Mouse (Mus musculus): ENCODE measurements around the gene Kpna1. TPM values are rescaled to one million over a fixed set of nuclear protein-coding genes. Genes with fewer than 3 reads are reported as not detected.

The Kpna1 gene
- total and polyA plus RNA-seq, 3 experiments = 22.1 to 63.9 (median 57.9) TPM

GRCm38 (mm10) chr16:36063315-36063714 is 84.8 kb downstream of the Kpna1 start:
- Histone ChIP-seq H3K36me3 (replicated peaks in 1 of 2; ENCODE audit: control insufficient read depth in 1 of 2, insufficient read depth in 1 of 2, low read length in 1 of 2) (peaks cover 0 to 68% of the 10 kb centered on the region in 2 experiments), H3K4me3 (replicated peaks in 1 of 3; ENCODE audit: low read depth in 2 of 3, low read length in 2 of 3, poor library complexity in 1 of 3) (no peak overlapping the region), H3K4me1 (ENCODE audit: control insufficient read depth in 1 of 2, insufficient read depth in 2 of 2) (peaks cover 2 to 13% of the 10 kb centered on the region in 2 experiments), H3K4me2 (ENCODE audit: insufficient read depth, low read depth, poor library complexity, severe bottlenecking) (no peak overlapping the region), H3K27me3 (replicated peaks) (no peaks in the 10 kb centered on the region), H3K27ac (ENCODE audit: insufficient read depth, low read depth) (no peak overlapping the region), H3K9me3 (replicated peaks; ENCODE audit: low read length) (no peaks in the 10 kb centered on the region), H3K79me2 (replicated peaks; ENCODE audit: control insufficient read depth, extremely low read depth, insufficient read depth, poor library complexity, severe bottlenecking) (peaks cover 2% of the 10 kb centered on the region; the same call in 1 of the 2 replicates), H3K9ac (ENCODE audit: insufficient read depth, low read depth) (no peak overlapping the region)
- TF ChIP-seq RAD21 (IDR thresholded peaks at IDR 0.05; ENCODE audit: low read depth, low read length) (no peak), ETS1 (conservative IDR thresholded peaks at IDR 0.05; ENCODE audit: low read depth, low read length) (no peak), CTCF (conservative IDR thresholded peaks at IDR 0.05 in 1 of 2, IDR thresholded peaks at IDR 0.05 in 1 of 2; ENCODE audit: low read depth in 2 of 2, low read length in 2 of 2) (no peak), CHD2 (IDR thresholded peaks at IDR 0.05; ENCODE audit: low read length) (no peak), PAX5 (IDR thresholded peaks at IDR 0.05; ENCODE audit: low read length) (no peak), NELFE (IDR thresholded peaks at IDR 0.05; ENCODE audit: low read depth, low read length) (no peak), MAFK (IDR thresholded peaks at IDR 0.05; ENCODE audit: insufficient replicate concordance, low read length) (no peak), E2F4 (IDR thresholded peaks at IDR 0.05; ENCODE audit: insufficient replicate concordance, low read depth, low read length) (no peak), POLR2A (IDR thresholded peaks at IDR 0.05; ENCODE audit: low read depth, low read length) (no peak), MEF2A (IDR thresholded peaks at IDR 0.05; ENCODE audit: borderline replicate concordance, low read depth, low read length) (no peak), USF1 (IDR thresholded peaks at IDR 0.05; ENCODE audit: low read depth, low read length) (no peak), UBTF (IDR thresholded peaks at IDR 0.05; ENCODE audit: low read depth, low read length) (no peak), ZNF384 (IDR thresholded peaks at IDR 0.05; ENCODE audit: low read depth, low read length) (no peak), USF2 (conservative IDR thresholded peaks at IDR 0.05; ENCODE audit: low read depth, low read length) (no peak), RCOR1 (conservative IDR thresholded peaks at IDR 0.05; ENCODE audit: low read depth, low read length) (no peak), MAX (IDR thresholded peaks at IDR 0.05; ENCODE audit: low read length) (no peak), POLR2AphosphoS2 (IDR thresholded peaks at IDR 0.05; ENCODE audit: low read depth, low read length) (no peak; the same call in 1 of the 2 replicates), MXI1 (IDR thresholded peaks at IDR 0.05; ENCODE audit: low read depth, low read length) (no peak)
- dilution Hi-C loops (cut with MboI; ENCODE audit: extremely low pct_ligation_motif_present, extremely low pct_unique_long_range_greater_than_20kb, low sequenced_read_pairs) = no loop called here
- DNase-seq (ENCODE audit: extremely low read depth) = no peak
- in situ Hi-C loops (cut with MboI; ENCODE audit: low pct_ligation_motif_present, low pct_unique_long_range_greater_than_20kb, low sequenced_read_pairs) = no loop called here

- peaks cover 9 to 27% of the 10 kb centered on the region in 2 experiments for H3K4me1 ChIP-seq (ENCODE audit: control insufficient read depth in 1 of 2, insufficient read depth in 2 of 2)
- in situ Hi-C loops (cut with MboI; ENCODE audit: low pct_ligation_motif_present, low pct_unique_long_range_greater_than_20kb, low sequenced_read_pairs) = no loop called here
- H3K36me3 ChIP-seq (replicated peaks in 1 of 2; ENCODE audit: control insufficient read depth in 1 of 2, insufficient read depth in 1 of 2, low read length in 1 of 2) = peaks cover 0 to 74% of the 10 kb centered on the region in 2 experiments
These were observed 86.4 kb downstream of the Kpna1 start for GRCm38 (mm10) chr16:36064904-36065303.

More at GRCm38 (mm10) chr16:36064904-36065303, 86.4 kb downstream of the Kpna1 start:
- Histone ChIP-seq H3K9ac (ENCODE audit: insufficient read depth, low read depth) (no peak overlapping the region), H3K79me2 (replicated peaks; ENCODE audit: control insufficient read depth, extremely low read depth, insufficient read depth, poor library complexity, severe bottlenecking) (peaks cover 10% of the 10 kb centered on the region), H3K27me3 (replicated peaks) (no peaks in the 10 kb centered on the region), H3K27ac (ENCODE audit: insufficient read depth, low read depth) (no peak overlapping the region), H3K9me3 (replicated peaks; ENCODE audit: low read length) (no peaks in the 10 kb centered on the region), H3K4me2 (ENCODE audit: insufficient read depth, low read depth, poor library complexity, severe bottlenecking) (no peak overlapping the region), H3K4me3 (replicated peaks in 1 of 3; ENCODE audit: low read depth in 2 of 3, low read length in 2 of 3, poor library complexity in 1 of 3) (no peak overlapping the region)
- dilution Hi-C loops (cut with MboI; ENCODE audit: extremely low pct_ligation_motif_present, extremely low pct_unique_long_range_greater_than_20kb, low sequenced_read_pairs) = no loop called here
- DNase-seq (ENCODE audit: extremely low read depth) = no peak
- no peak for TF ChIP-seq ZKSCAN1 (IDR thresholded peaks at IDR 0.05; ENCODE audit: borderline replicate concordance, low read depth, low read length)
- TF ChIP-seq POLR2AphosphoS2 (IDR thresholded peaks at IDR 0.05; ENCODE audit: low read depth, low read length) = 0 out of 2 replicates have a peak, but pooled peaks have one; percentile 2

Measured in CH12.LX (cell line).